In the genomic region with DNA sequence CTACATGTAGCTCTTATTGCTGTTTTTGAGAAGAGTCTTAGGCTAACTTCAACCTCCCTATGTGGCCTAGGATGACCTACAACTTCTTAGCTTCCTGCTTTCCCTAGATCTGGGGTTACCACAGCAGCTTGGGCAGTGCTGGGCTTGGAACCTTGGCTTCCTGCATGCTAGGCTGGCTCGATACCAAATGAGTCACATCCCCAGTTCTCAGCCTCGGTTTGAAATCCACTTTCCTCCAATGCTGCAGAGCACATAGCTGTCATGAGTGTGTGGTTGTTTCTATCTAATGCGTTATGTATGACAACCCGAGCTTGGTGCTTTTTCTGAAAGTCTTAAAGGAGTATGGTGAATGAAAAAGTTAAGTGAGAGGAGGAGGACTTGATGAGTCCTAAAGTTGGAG, we compare ENCODE assay signal across 7 mouse cellular contexts. TPM values are rescaled to one million over a fixed set of nuclear protein-coding genes. Genes with fewer than 3 reads are reported as not detected.
DNase-seq lines count a peak whose midpoint lies in the region.

No protein-coding gene starts in this region.

- intact Hi-C loops in heart, postnatal 25 days (cut with DNase I) = no loop called here

- DNase-seq in ovary, adult 18-20 months (ENCODE audit: low spot score) = peak; percentile 22
- no peak for DNase-seq in ovary, postnatal 10 days (ENCODE audit: low spot score)
- DNase-seq in adrenal gland, postnatal 4 days (ENCODE audit: low spot score in 2 of 2) = peak; percentile 12 to 13
- peak; percentile 43 for DNase-seq in heart, postnatal 25 days (ENCODE audit: low spot score)
- peak; percentile 40 for DNase-seq in right cerebral cortex, postnatal 25 days
- DNase-seq in thymus, postnatal 0 days (ENCODE audit: low spot score) = no peak
- DNase-seq in B cell, adult 2 months = no peak

RNA-seq across cellular contexts. Expression of a gene that starts 31.4 kb away (rescaled TPM):
- 1 to 10 TPM; 1.8 to 1.9 TPM for total RNA-seq in adrenal gland, postnatal 4 days (2021)
- 1 to 10 TPM; 1.4 to 2.9 TPM for total RNA-seq in heart, postnatal 25 days (2021)
- 1.9 and 2.9 TPM in 2 replicates for polyA plus RNA-seq in thymus, postnatal 0 days (2015; fragmentation: Nextera tagmentation; extraction: Ambion mirVana)

Comparison
In these comparisons a context has a peak if more than half of its experiments do, and no peak if none do; other contexts are left out.
1. DNase-seq: peak in ovary, adult 18-20 months (single experiment), adrenal gland, postnatal 4 days (2 of 2), heart, postnatal 25 days (single experiment) and right cerebral cortex, postnatal 25 days (single experiment); none in ovary, postnatal 10 days (single experiment), thymus, postnatal 0 days (single experiment) and B cell, adult 2 months (0 of 2).